Mouse (Mus musculus): ENCODE measurements around the gene Phf7. TPM values are rescaled to one million over a fixed set of nuclear protein-coding genes. Genes with fewer than 3 reads are reported as not detected.
A peak's percentile ranks its signal among the peaks of the same experiment; 100 is the strongest.

Gene Phf7
- total RNA-seq, 2 experiments from 2014 or later = 3.8 to 4.3 TPM

DNA sequence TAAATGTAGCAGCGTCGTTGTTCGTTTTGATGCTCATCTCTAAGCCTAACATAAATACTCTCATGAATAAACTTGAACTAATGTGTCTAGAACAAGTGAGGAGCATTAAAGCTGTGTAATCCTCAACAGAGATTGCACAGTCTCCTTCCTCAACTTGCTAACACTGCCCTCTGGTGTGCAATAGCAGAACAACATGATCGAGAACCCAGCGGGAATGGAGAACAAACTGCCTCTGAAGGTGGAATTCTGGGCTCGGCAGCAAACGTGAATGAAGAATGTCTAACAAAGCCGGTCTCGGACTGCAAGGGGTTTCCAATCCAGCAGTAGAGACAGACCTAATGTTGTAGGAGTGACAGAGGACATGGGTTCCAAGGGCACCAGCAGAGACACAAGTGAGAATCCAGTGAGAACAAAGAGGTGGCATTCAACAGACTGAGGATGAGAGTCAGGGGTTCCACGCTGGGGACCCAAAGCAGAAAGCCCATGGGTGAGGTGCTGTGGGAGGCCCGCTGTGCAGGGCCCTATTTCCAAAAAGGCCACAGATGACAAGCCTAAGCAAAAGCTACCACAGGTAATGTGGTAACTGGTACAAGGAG is 17.0 kb downstream of the Phf7 start:
- intact Hi-C loops (cut with DNase I) = loop anchor here (1.0 to 2.0 kb wide), 2 partner anchors 15 to 19 kb away; no protein-coding TSS in a partner anchor
- DNase-seq = peak; percentile 86 to 88

DNA sequence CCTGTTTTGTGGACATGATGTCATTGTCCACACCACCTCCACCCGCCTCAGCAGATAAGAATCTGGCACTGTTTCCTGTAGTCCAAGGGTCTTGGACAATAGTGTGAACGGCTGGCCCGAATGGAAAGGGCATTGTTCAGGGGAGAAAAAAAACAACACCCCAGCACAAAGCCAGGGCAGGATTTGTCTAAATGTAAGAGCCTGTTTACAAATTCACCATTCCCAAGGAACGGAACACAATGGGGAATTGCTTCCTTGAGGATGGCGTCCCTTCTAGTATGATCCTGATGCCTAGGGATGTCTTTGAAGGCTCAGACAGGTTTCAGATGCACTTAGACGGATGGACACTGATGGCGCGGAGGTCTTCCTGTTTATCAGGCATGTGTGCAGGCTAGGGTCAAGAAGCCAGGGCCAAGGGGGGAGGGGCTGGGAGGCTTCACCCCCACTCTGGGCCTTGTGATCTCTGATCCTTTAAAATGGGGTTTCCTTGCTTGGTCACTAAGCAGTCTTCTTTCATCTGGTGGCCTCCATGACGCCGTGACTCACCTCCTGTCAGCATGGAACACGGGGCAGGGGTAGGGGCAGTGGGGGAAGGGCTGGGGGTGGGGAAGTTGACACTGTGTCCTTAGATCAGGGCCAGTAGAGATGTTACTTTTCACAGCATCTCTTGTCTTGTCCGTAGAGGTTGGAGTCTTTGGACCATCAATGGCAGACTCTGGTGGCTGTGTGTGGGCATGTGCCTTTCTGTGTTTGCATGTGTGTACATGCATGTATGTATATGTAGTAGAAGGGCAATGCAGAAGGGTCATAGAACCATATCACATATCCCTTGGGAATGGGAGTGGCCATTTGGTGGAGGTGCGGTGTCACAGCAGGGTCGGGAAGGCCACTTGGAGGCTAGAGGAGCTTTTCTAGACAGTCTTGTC is 17.8 kb downstream of the Phf7 start:
- intact Hi-C loops (cut with DNase I) = no loop called here
- no peak for DNase-seq

DNA sequence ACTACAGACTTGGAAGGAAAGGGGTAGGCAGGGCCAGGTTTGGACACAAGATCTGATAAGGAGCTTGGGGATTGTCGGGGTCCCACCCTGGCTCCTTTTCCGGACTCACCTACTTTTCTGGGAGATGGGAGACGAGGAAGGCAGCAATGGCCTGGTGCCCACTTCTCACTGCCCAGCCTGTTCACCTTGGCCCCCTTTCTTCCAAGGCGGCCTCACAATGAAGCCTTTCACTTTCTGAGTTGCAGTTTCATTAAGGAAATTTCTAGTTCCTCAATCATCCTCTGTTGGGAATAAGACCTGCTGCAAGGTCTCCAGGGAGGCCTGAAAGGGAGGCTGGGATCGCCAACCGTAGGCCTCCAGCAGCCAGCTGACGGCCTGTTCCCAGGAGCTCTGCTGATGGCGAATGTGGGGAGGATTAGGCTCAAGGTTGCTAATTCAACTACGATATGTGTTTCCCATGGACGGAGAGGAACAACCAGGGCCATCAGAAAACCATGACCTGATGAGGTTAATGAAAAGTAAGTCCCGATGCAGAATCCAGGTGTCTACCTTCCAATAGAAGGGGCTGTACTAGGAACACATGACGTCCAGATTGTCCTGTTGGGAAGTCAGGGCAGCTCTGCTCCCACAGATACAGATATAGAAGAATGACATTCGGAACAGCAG is 18.6 kb downstream of the Phf7 start:
- intact Hi-C loops (cut with DNase I) = no loop called here
- no peak for DNase-seq

DNA sequence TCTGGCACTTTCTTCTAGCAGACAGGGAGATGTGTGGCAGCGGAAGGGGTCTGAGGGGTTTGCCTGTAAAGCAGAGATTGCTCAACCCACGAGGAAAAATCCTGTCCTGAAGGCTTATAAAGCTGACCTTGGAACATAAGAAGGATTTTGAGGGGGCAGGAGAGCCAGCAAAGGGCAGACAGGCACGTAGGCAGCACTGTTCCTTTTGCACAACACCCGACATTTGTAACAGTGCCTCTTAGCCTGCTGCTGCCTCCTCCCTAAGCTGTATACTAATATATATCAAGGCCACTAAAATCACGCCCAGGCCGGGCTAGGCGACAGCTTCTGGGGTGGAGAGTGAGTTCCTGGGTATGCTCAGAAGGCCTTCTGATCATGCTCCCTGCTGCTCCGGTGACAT is 20.7 kb downstream of the Phf7 start:
- intact Hi-C loops (cut with DNase I) = no loop called here
- no peak for DNase-seq

DNA sequence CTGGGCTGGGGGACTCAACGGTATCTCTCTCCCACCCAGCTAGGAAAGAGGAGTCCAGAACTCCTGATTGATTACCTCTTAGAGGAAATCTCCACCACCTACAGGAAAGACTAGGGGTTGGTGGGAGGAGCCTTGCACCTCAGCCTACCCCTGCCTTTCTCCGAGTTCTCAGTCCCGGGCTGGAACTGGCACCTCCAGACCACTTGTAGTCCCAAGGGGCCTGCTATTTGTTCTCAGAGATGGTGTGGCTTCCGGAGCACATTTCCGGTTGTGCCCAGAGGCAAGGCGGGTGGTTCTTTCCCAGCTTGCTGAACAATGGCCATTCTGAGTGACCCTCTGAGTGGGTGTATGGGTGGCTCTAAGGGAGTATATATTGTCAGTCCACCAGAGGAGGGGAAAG is 22.9 kb downstream of the Phf7 start:
- intact Hi-C loops (cut with DNase I) = no loop called here
- no peak for DNase-seq

GRCm38 (mm10) chr14:31226978-31227377 is 24.1 kb downstream of the Phf7 start:
- intact Hi-C loops (cut with DNase I) = no loop called here
- DNase-seq = peak in 1 of 2 experiments; percentile 41

GRCm38 (mm10) chr14:31217666-31218065 is 33.5 kb downstream of the Phf7 start, which contains the start of gene Sema3g:
Gene Sema3g (plus strand): TSS chr14:31217860.
- intact Hi-C loops (cut with DNase I) = loop anchor here (5.0 to 10.0 kb wide), 2 partner anchors 110 to 867 kb away; partner anchors contain the start of genes Dph3 and Oxnad1
- DNase-seq = peak; percentile 57 to 62

- intact Hi-C loops (cut with DNase I) = loop anchor here (5.0 to 10.0 kb wide), 2 partner anchors 110 to 868 kb away; partner anchors contain the start of genes Dph3 and Oxnad1
- no peak for DNase-seq
Observed at GRCm38 (mm10) chr14:31216846-31217245, 34.3 kb downstream of the Phf7 start, which contains the start of gene Nisch. Gene Nisch (minus strand): TSS chr14:31216946.

DNA sequence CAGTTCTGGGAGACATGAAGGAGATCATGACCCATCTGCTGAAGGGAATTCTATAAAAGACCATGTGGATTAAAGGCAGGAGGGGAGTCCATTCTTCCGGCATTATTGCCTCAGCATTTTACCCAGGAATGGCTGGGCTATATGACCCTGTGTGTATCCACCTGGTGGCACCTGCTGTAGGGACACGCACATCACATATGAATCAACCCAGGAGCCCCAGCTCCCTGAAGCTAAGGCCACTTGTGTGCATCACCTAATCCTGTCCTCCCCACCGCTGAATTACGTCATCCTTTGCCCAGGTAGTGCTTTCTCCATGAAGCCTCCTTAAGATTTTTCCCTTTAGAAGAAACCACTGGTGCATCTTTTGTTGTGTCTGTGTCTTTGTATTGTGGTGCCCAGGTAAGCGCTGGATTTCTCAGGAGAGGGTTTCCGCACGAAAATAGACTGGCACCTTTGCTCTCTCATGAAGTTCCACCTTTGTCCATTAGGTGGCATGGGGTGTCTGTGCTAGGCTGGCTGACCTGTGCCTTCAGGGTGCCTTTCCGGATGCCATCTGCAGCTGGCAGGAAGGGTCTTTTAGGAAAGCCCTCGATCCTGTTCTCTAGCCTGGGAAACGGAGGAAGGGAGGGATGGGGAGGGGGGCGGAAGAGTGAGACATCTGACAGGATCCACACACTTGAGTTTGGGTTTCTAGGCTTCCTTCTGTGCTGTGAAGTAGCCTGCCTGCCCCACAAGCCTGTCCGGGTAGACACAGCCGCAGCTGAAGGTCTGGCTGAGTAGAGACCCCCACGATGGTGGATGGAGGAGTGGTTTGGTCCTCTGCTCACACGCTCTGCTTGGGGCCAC is 35.7 kb downstream of the Phf7 start:
- intact Hi-C loops (cut with DNase I) = loop anchor here (1.0 to 10.0 kb wide), 3 partner anchors 19 to 869 kb away; partner anchors contain the start of genes Dph3 and Oxnad1

DNA sequence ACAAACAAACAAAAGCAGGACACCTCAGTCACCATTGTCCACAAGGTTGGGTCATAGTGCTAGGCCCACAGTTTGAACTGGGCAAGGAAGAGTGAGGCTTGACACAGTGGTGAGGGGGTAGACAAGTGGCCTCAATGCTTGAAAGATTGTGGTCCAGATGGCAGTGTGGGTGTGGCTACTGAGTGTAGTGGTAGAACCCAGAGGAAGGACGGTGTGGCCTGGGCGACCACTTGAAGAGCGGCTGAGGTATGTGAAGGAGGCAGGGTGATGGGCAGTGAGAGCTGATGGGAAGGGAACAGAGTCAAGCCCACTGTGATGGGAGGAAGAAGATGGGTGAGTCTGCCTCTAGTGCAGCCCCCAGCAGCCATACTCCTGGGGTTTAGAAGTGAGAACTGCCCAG is 36.4 kb downstream of the Phf7 start:
- no peak for DNase-seq
- intact Hi-C loops (cut with DNase I) = loop anchor here (1.0 to 10.0 kb wide), 3 partner anchors 20 to 870 kb away; partner anchors contain the start of genes Dph3 and Oxnad1

More for the DNA sequence above, 35.7 kb downstream of the Phf7 start:
- DNase-seq = peak; percentile 70 to 73

GRCm38 (mm10) chr14:31213868-31214267 is 37.2 kb downstream of the Phf7 start:
- no peak for DNase-seq
- intact Hi-C loops (cut with DNase I) = loop anchor here (10.0 kb wide), 1 partner anchor 871 kb away; the partner anchor contains the start of genes Dph3 and Oxnad1

GRCm38 (mm10) chr14:31212499-31212898 is 38.6 kb downstream of the Phf7 start:
- no peak for DNase-seq
- intact Hi-C loops (cut with DNase I) = loop anchor here (10.0 kb wide), 1 partner anchor 872 kb away; the partner anchor contains the start of genes Dph3 and Oxnad1

DNA sequence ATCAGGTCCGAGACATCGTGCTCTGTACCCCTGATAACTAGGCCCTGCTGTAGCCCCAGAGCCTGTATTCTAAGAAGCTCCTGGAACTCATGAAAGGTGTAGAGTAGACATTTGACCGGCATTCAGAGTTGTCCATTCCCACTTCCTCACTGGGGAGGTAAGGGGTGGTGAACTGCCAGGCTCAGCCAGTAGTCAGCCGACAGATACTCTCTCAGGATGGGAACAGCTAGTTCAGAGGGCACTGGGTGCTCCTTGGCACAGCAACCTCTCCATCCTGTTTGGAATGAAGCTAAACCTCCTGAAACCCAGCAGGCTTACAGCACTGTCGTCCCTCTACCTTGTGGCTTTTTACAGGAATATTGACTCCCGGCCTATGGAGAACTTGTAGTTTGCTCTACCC is 39.3 kb downstream of the Phf7 start:
- intact Hi-C loops (cut with DNase I) = loop anchor here (10.0 kb wide), 1 partner anchor 873 kb away; the partner anchor contains the start of genes Dph3 and Oxnad1
- no peak for DNase-seq

DNA sequence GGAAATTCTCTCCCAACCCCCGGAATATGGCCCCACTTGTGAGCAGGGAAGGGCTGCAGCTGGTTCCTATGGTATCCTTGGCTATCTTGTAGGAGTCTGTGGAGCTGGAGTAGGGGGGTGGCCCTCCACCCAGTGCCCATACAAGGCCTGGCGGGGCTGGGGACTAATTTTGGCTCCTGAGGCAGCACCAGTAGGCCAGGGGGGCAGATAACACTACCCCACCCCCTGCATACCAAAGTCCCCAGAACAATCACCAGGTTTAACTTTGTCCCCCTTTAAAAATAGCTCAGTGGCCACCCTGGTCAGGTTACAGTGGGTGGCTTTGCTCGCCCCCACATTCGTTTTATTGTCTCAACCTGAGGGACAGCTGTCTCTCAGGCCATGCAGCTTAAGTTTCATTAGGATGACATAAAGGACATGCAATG is 42.0 kb downstream of the Phf7 start:
- intact Hi-C loops (cut with DNase I) = loop anchor here (2.0 kb wide), 1 partner anchor 42 kb away; the partner anchor contains the start of genes Bap1 and Phf7

GRCm38 (mm10) chr14:31208084-31208483 is 43.0 kb downstream of the Phf7 start, which contains the start of gene Tnnc1:
Gene Tnnc1 (plus strand): TSS chr14:31208312.
- intact Hi-C loops (cut with DNase I) = loop anchor here (2.0 kb wide), 1 partner anchor 43 kb away; the partner anchor contains the start of genes Bap1 and Phf7
- peak in 1 of 2 experiments; percentile 55 for DNase-seq

More for the DNA sequence above, 42.0 kb downstream of the Phf7 start:
- no peak for DNase-seq

GRCm38 (mm10) chr14:31207070-31207830 is 43.9 kb downstream of the Phf7 start:
- DNase-seq = no peak
- intact Hi-C loops (cut with DNase I) = no loop called here

- intact Hi-C loops (cut with DNase I) = no loop called here
- DNase-seq = peak; percentile 95
Observed at GRCm38 (mm10) chr14:31206472-31206981, 44.6 kb downstream of the Phf7 start.
